Mouse (Mus musculus): Measurements from ENCODE around the gene Irf2bp1. TPM values are rescaled to one million over a fixed set of nuclear protein-coding genes. Genes with fewer than 3 reads are reported as not detected.

Gene Irf2bp1
- polyA plus RNA-seq, 1 experiment from 2014 or later: 32.5 TPM

GRCm38 (mm10) chr7:18967603-18968002, 36.2 kb upstream of the Irf2bp1 start:
- no peak overlapping the region for H3K4me3 ChIP-seq (ENCODE audit: low read depth, low read length)
- H3K9ac ChIP-seq (ENCODE audit: low read length): no peak overlapping the region
- DNase-seq (ENCODE audit: low spot score): no peak
- no peaks in the 10 kb centered on the region for H3K36me3 ChIP-seq (ENCODE audit: control insufficient read depth, insufficient read depth, low read length)
- peaks cover 35% of the 10 kb centered on the region for H3K27me3 ChIP-seq (ENCODE audit: control insufficient read depth, insufficient read depth, low read length)
- no peak overlapping the region for H3K27ac ChIP-seq (replicated peaks; ENCODE audit: low read depth, low read length)
- H3K9me3 ChIP-seq (ENCODE audit: control insufficient read depth, low read length): no peaks in the 10 kb centered on the region
- H3K4me1 ChIP-seq (ENCODE audit: control insufficient read depth, insufficient read depth, low read length): no peaks in the 10 kb centered on the region
- 8% methylated on average over 8 of the region's 8 CpGs for whole genome bisulfite sequencing
- no peak for ATAC-seq (ENCODE audit: insufficient number of reproducible peaks, low FRiP score, low TSS enrichment, low read depth)
- H3K4me2 ChIP-seq (ENCODE audit: low read depth, severe bottlenecking): no peak overlapping the region

GRCm38 (mm10) chr7:18970956-18971355, 32.9 kb upstream of the Irf2bp1 start:
- no peak overlapping the region for H3K4me3 ChIP-seq (ENCODE audit: low read depth, low read length)
- peaks cover 4% of the 10 kb centered on the region for H3K27me3 ChIP-seq (ENCODE audit: control insufficient read depth, insufficient read depth, low read length)
- no peaks in the 10 kb centered on the region for H3K9me3 ChIP-seq (ENCODE audit: control insufficient read depth, low read length)
- WGBS: 85% methylated on average over 3 of the region's 3 CpGs
- H3K4me1 ChIP-seq (ENCODE audit: control insufficient read depth, insufficient read depth, low read length): no peaks in the 10 kb centered on the region
- DNase-seq (ENCODE audit: low spot score) (no peak), ATAC-seq (ENCODE audit: insufficient number of reproducible peaks, low FRiP score, low TSS enrichment, low read depth) (no peak)
- no peaks in the 10 kb centered on the region for H3K36me3 ChIP-seq (ENCODE audit: control insufficient read depth, insufficient read depth, low read length)
- H3K4me2 ChIP-seq (ENCODE audit: low read depth, severe bottlenecking): no peak overlapping the region
- no peak overlapping the region for H3K27ac ChIP-seq (replicated peaks; ENCODE audit: low read depth, low read length)
- H3K9ac ChIP-seq (ENCODE audit: low read length): no peak overlapping the region

DNA sequence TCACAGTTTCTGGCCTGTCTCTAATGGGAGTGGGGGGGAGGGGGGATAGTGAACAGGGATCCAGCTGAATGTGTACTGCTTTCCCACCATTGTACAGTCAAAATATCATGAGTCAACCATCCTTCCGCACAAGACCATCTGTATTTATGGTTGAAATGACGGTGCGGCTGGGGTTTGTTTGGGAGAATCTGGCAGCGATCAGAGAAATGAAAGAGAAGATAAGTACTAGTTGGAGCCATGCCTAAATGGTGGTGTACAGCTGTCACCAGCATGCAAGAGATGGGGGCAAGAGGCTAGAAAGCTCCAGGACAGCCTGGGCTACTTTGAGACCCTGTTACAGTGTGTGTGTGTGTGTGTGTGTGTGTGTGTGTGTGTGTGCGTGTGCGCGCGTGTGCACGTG, 25.5 kb upstream of the Irf2bp1 start:
- no peaks in the 10 kb centered on the region for H3K4me1 ChIP-seq (ENCODE audit: control insufficient read depth, insufficient read depth, low read length)
- no peaks in the 10 kb centered on the region for H3K27me3 ChIP-seq (ENCODE audit: control insufficient read depth, insufficient read depth, low read length)
- H3K9me3 ChIP-seq (ENCODE audit: control insufficient read depth, low read length): no peaks in the 10 kb centered on the region
- no peak for ATAC-seq (ENCODE audit: insufficient number of reproducible peaks, low FRiP score, low TSS enrichment, low read depth)
- H3K36me3 ChIP-seq (ENCODE audit: control insufficient read depth, insufficient read depth, low read length): no peaks in the 10 kb centered on the region
- no peak overlapping the region for H3K27ac ChIP-seq (replicated peaks; ENCODE audit: low read depth, low read length)
- 89% methylated on average over 9 of the region's 9 CpGs for WGBS
- H3K9ac ChIP-seq (ENCODE audit: low read length): no peak overlapping the region
- H3K4me2 ChIP-seq (ENCODE audit: low read depth, severe bottlenecking): no peak overlapping the region
- H3K4me3 ChIP-seq (ENCODE audit: low read depth, low read length): no peak overlapping the region
- no peak for DNase-seq (ENCODE audit: low spot score)

DNA sequence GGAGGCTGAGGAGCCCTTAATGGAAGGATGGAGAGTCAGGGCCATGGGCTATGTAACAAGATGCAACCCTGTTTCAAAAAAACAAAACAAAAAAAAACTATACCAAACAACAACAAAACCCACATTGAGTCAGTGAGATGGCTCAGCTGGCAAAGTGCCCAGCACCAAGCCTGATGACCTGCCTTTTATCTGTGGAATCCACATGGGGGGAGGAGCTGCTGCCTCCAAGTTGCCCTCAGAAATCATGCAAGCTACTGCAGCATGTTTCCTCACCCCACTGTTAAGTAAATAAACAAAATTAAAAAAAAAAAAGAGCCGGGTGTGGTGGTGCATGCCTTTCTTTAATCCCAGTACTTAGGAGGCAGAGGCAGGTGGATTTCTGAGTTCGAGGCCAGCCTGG, 17.3 kb upstream of the Irf2bp1 start:
- H3K4me3 ChIP-seq (ENCODE audit: low read depth, low read length): no peak overlapping the region
- no peak for DNase-seq (ENCODE audit: low spot score)
- H3K27me3 ChIP-seq (ENCODE audit: control insufficient read depth, insufficient read depth, low read length): peaks cover under 1% of the 10 kb centered on the region; the same call in 1 of the 2 replicates
- 75% methylated on average over 2 of the region's 2 CpGs for WGBS
- H3K4me1 ChIP-seq (ENCODE audit: control insufficient read depth, insufficient read depth, low read length): peaks cover 4% of the 10 kb centered on the region; the same call in 1 of the 2 replicates
- no peak overlapping the region for H3K4me2 ChIP-seq (ENCODE audit: low read depth, severe bottlenecking)
- H3K27ac ChIP-seq (replicated peaks; ENCODE audit: low read depth, low read length): no peak overlapping the region
- no peaks in the 10 kb centered on the region for H3K36me3 ChIP-seq (ENCODE audit: control insufficient read depth, insufficient read depth, low read length)
- H3K9me3 ChIP-seq (ENCODE audit: control insufficient read depth, low read length): no peaks in the 10 kb centered on the region
- no peak for ATAC-seq (ENCODE audit: insufficient number of reproducible peaks, low FRiP score, low TSS enrichment, low read depth)
- H3K9ac ChIP-seq (ENCODE audit: low read length): no peak overlapping the region

- Histone ChIP-seq H3K27ac (replicated peaks; ENCODE audit: low read depth, low read length) (no peak within 1 kb of the TSS), H3K9ac (ENCODE audit: low read length) (no peak within 1 kb of the TSS), H3K4me3 (ENCODE audit: low read depth, low read length) (no peak within 1 kb of the TSS), H3K4me2 (ENCODE audit: low read depth, severe bottlenecking) (no peak within 1 kb of the TSS), H3K9me3 (ENCODE audit: control insufficient read depth, low read length) (no peaks in the 10 kb centered on the region), H3K36me3 (ENCODE audit: control insufficient read depth, insufficient read depth, low read length) (no peaks in the 10 kb centered on the region), H3K4me1 (ENCODE audit: control insufficient read depth, insufficient read depth, low read length) (peaks cover 7% of the 10 kb centered on the region; the same call in 1 of the 2 replicates), H3K27me3 (ENCODE audit: control insufficient read depth, insufficient read depth, low read length) (peaks cover 7% of the 10 kb centered on the region)
- ATAC-seq (ENCODE audit: insufficient number of reproducible peaks, low FRiP score, low TSS enrichment, low read depth): no peak
- WGBS: 68% methylated on average over 2 of the region's 2 CpGs
- DNase-seq (ENCODE audit: low spot score): no peak
Observed at GRCm38 (mm10) chr7:18987100-18987499, 16.7 kb upstream of the Irf2bp1 start, which contains the start of gene Nanos2. Gene Nanos2, plus strand, starts transcription at chr7:18987400.

GRCm38 (mm10) chr7:18987747-18988146, 16.1 kb upstream of the Irf2bp1 start:
- no peak for DNase-seq (ENCODE audit: low spot score)
- WGBS: 68% methylated on average over 13 of the region's 13 CpGs
- no peak overlapping the region for H3K4me2 ChIP-seq (ENCODE audit: low read depth, severe bottlenecking)
- no peak for ATAC-seq (ENCODE audit: insufficient number of reproducible peaks, low FRiP score, low TSS enrichment, low read depth)
- H3K4me1 ChIP-seq (ENCODE audit: control insufficient read depth, insufficient read depth, low read length): peaks cover 7% of the 10 kb centered on the region; the same call in 1 of the 2 replicates
- H3K27me3 ChIP-seq (ENCODE audit: control insufficient read depth, insufficient read depth, low read length): peaks cover 13% of the 10 kb centered on the region
- no peak overlapping the region for H3K27ac ChIP-seq (replicated peaks; ENCODE audit: low read depth, low read length)
- no peak overlapping the region for H3K9ac ChIP-seq (ENCODE audit: low read length)
- no peaks in the 10 kb centered on the region for H3K9me3 ChIP-seq (ENCODE audit: control insufficient read depth, low read length)
- no peak overlapping the region for H3K4me3 ChIP-seq (ENCODE audit: low read depth, low read length)
- no peaks in the 10 kb centered on the region for H3K36me3 ChIP-seq (ENCODE audit: control insufficient read depth, insufficient read depth, low read length)

DNA sequence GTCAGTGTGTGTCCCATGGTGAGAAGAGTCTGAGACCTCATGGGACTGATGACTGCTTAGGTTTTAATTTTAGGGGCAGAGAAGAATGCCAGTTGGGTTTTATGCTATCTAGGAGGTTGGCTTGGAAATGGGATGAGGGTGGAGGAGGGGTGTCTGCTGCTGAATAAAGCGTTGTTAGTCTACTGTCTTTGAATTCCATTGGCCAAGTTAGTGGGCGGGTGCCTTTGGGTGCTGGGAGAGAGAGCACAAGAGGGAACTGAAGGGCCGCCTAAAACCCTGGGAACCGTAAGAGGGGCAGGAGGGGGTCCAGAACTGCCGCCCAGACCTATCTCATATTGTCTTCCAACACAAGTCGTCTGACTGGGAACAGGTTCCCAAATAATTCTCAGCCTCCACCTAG, 15.1 kb upstream of the Irf2bp1 start:
- WGBS: 77% methylated on average over 6 of the region's 6 CpGs
- no peak overlapping the region for H3K27ac ChIP-seq (replicated peaks; ENCODE audit: low read depth, low read length)
- H3K4me1 ChIP-seq (ENCODE audit: control insufficient read depth, insufficient read depth, low read length): peaks cover 7% of the 10 kb centered on the region; the same call in 1 of the 2 replicates
- H3K4me2 ChIP-seq (ENCODE audit: low read depth, severe bottlenecking): no peak overlapping the region
- H3K4me3 ChIP-seq (ENCODE audit: low read depth, low read length): no peak overlapping the region
- DNase-seq (ENCODE audit: low spot score) (no peak), ATAC-seq (ENCODE audit: insufficient number of reproducible peaks, low FRiP score, low TSS enrichment, low read depth) (no peak)
- no peaks in the 10 kb centered on the region for H3K9me3 ChIP-seq (ENCODE audit: control insufficient read depth, low read length)
- peaks cover 24% of the 10 kb centered on the region for H3K27me3 ChIP-seq (ENCODE audit: control insufficient read depth, insufficient read depth, low read length)
- no peak overlapping the region for H3K9ac ChIP-seq (ENCODE audit: low read length)
- H3K36me3 ChIP-seq (ENCODE audit: control insufficient read depth, insufficient read depth, low read length): no peaks in the 10 kb centered on the region

GRCm38 (mm10) chr7:18989995-18990394, 13.8 kb upstream of the Irf2bp1 start:
- DNase-seq (ENCODE audit: low spot score): no peak
- Histone ChIP-seq H3K36me3 (ENCODE audit: control insufficient read depth, insufficient read depth, low read length) (no peaks in the 10 kb centered on the region), H3K4me3 (ENCODE audit: low read depth, low read length) (peak overlapping the region; percentile 41; the same call in 1 of the 2 replicates), H3K27ac (replicated peaks; ENCODE audit: low read depth, low read length) (no peak overlapping the region), H3K9ac (ENCODE audit: low read length) (0 out of 2 replicates have a peak overlapping the region, but pooled peaks have one; percentile 5), H3K4me2 (ENCODE audit: low read depth, severe bottlenecking) (peak overlapping the region; percentile 68), H3K27me3 (ENCODE audit: control insufficient read depth, insufficient read depth, low read length) (peaks cover 25% of the 10 kb centered on the region), H3K4me1 (ENCODE audit: control insufficient read depth, insufficient read depth, low read length) (peaks cover 7% of the 10 kb centered on the region; the same call in 1 of the 2 replicates), H3K9me3 (ENCODE audit: control insufficient read depth, low read length) (no peaks in the 10 kb centered on the region)
- WGBS: 8% methylated on average over 5 of the region's 5 CpGs
- ATAC-seq (ENCODE audit: insufficient number of reproducible peaks, low FRiP score, low TSS enrichment, low read depth): no peak

Data from limb, embryonic 11.5 days (tissue).